Mouse (Mus musculus): ENCODE data around the gene Prkag2. TPM values are rescaled to one million over a fixed set of nuclear protein-coding genes. Genes with fewer than 3 reads are reported as not detected.
A peak's percentile ranks its signal among the peaks of the same experiment; 100 is the strongest.

Prkag2 gene
- total RNA-seq, 2 experiments from 2014 or later, result 9.0 to 14.9 TPM

- no peak for DNase-seq
- intact Hi-C loops (cut with DNase I), result no loop called here
Measured at GRCm38 (mm10) chr5:24938046-24938822, 162.2 kb downstream of the Prkag2 start.

GRCm38 (mm10) chr5:24936451-24936850 lies 164.0 kb downstream of the Prkag2 start:
- intact Hi-C loops (cut with DNase I), result no loop called here
- no peak for DNase-seq

GRCm38 (mm10) chr5:24935446-24935845 lies 165.0 kb downstream of the Prkag2 start:
- intact Hi-C loops (cut with DNase I), result no loop called here

GRCm38 (mm10) chr5:24933760-24934159 lies 166.7 kb downstream of the Prkag2 start:
- no peak for DNase-seq
- intact Hi-C loops (cut with DNase I), result no loop called here

More at GRCm38 (mm10) chr5:24935446-24935845, 165.0 kb downstream of the Prkag2 start:
- DNase-seq, result no peak

- no peak for DNase-seq
- intact Hi-C loops (cut with DNase I), result no loop called here
Measured at GRCm38 (mm10) chr5:24931578-24932185, 168.8 kb downstream of the Prkag2 start.

GRCm38 (mm10) chr5:24930831-24931577 lies 169.4 kb downstream of the Prkag2 start:
- intact Hi-C loops (cut with DNase I), result no loop called here
- no peak for DNase-seq

GRCm38 (mm10) chr5:24928816-24929215 lies 171.6 kb downstream of the Prkag2 start:
- no peak for DNase-seq
- intact Hi-C loops (cut with DNase I), result no loop called here

GRCm38 (mm10) chr5:24927706-24928105 lies 172.7 kb downstream of the Prkag2 start:
- no peak for DNase-seq
- intact Hi-C loops (cut with DNase I), result no loop called here

- intact Hi-C loops (cut with DNase I), result no loop called here
- DNase-seq, result no peak
Measured at GRCm38 (mm10) chr5:24919155-24919554, 181.3 kb downstream of the Prkag2 start.

GRCm38 (mm10) chr5:24916511-24916910 lies 183.9 kb downstream of the Prkag2 start:
- intact Hi-C loops (cut with DNase I), result no loop called here
- no peak for DNase-seq

- intact Hi-C loops (cut with DNase I), result no loop called here
- no peak for DNase-seq
Measured at GRCm38 (mm10) chr5:24915119-24915518, 185.3 kb downstream of the Prkag2 start.

- DNase-seq, result no peak
- intact Hi-C loops (cut with DNase I), result no loop called here
Measured at GRCm38 (mm10) chr5:24913656-24914055, 186.8 kb downstream of the Prkag2 start.

GRCm38 (mm10) chr5:24908820-24909716 lies 191.4 kb downstream of the Prkag2 start:
- DNase-seq, result peak; percentile 69 to 71
- intact Hi-C loops (cut with DNase I), result loop anchor here (1.0 to 10.0 kb wide), 2 partner anchors 51 to 234 kb away; no protein-coding TSS in a partner anchor

- intact Hi-C loops (cut with DNase I), result loop anchor here (10.0 kb wide), 1 partner anchor 233 kb away; no protein-coding TSS in a partner anchor
- DNase-seq, result peak; percentile 71 to 75
Measured at GRCm38 (mm10) chr5:24908141-24908819, 192.2 kb downstream of the Prkag2 start.

GRCm38 (mm10) chr5:24907737-24908136 lies 192.7 kb downstream of the Prkag2 start:
- no peak for DNase-seq
- intact Hi-C loops (cut with DNase I), result loop anchor here (10.0 kb wide), 1 partner anchor 233 kb away; no protein-coding TSS in a partner anchor

GRCm38 (mm10) chr5:24906844-24907243 lies 193.6 kb downstream of the Prkag2 start:
- intact Hi-C loops (cut with DNase I), result loop anchor here (10.0 kb wide), 1 partner anchor 232 kb away; no protein-coding TSS in a partner anchor

GRCm38 (mm10) chr5:24904941-24905340 lies 195.5 kb downstream of the Prkag2 start:
- intact Hi-C loops (cut with DNase I), result loop anchor here (10.0 kb wide), 1 partner anchor 230 kb away; no protein-coding TSS in a partner anchor
- no peak for DNase-seq

More at GRCm38 (mm10) chr5:24906844-24907243, 193.6 kb downstream of the Prkag2 start:
- DNase-seq, result no peak

GRCm38 (mm10) chr5:24904423-24904822 lies 196.0 kb downstream of the Prkag2 start:
- no peak for DNase-seq
- intact Hi-C loops (cut with DNase I), result loop anchor here (10.0 kb wide), 1 partner anchor 230 kb away; no protein-coding TSS in a partner anchor

- DNase-seq, result no peak
- intact Hi-C loops (cut with DNase I), result loop anchor here (10.0 kb wide), 1 partner anchor 229 kb away; no protein-coding TSS in a partner anchor
Measured at GRCm38 (mm10) chr5:24904001-24904400, 196.4 kb downstream of the Prkag2 start.
